Mouse (Mus musculus) G1E (cell line): ENCODE data around the gene Sirt3.

Source experiments
- CTCF ChIP-seq: IDR thresholded peaks from 2 replicates; pipeline ENCODE4 v1.5.1; 2012; ENCODE audit warnings: low read depth, low read length, inconsistent platforms, mixed read lengths
- GATA1 ChIP-seq: IDR thresholded peaks from 2 replicates; pipeline ENCODE4 v1.6.1; 2012; ENCODE audit warnings: borderline replicate concordance, low read length, inconsistent platforms, mixed read lengths
- GATA2 ChIP-seq: IDR thresholded peaks from 2 replicates; pipeline ENCODE4 v1.6.1; 2012; ENCODE audit warnings: low read depth, low read length, inconsistent platforms, borderline replicate concordance
- POLR2AphosphoS5 ChIP-seq: IDR thresholded peaks from 2 replicates; pipeline ENCODE4 v1.6.1; 2012; ENCODE audit warnings: low read depth, low read length, inconsistent platforms; ENCODE audit not compliant: insufficient replicate concordance
- TAL1 ChIP-seq: conservative IDR thresholded peaks from 2 replicates; pipeline ENCODE4 v1.6.1; 2012; ENCODE audit warnings: low read depth, low read length, inconsistent platforms, mixed read lengths

DNA sequence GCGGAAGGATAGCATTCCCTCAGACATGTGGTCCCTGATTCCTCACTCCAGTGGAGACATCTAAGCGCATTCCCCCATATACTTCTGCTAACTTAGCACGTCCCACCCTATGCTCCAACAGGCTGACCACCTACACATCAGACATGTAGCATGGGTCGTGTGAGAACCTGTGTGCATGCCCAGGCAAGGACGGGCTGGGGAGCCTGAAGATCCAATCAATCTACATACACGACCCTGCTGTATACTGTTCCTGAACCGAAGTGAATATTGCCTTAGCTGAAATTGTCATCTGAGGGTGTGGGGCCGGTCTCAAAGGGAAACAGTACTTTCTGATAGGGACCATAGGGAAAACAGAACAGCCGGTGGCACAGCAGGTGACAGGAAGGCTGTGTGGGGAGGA lies 26.9 kb downstream of the Sirt3 start:
- TF ChIP-seq CTCF = no peak
- TF ChIP-seq TAL1 = no peak
- TF ChIP-seq GATA1 = no peak
- TF ChIP-seq POLR2AphosphoS5 = no peak
- TF ChIP-seq GATA2 = no peak
